Comparison of ENCODE assay signal across 1 mouse cellular context in the genomic region with DNA sequence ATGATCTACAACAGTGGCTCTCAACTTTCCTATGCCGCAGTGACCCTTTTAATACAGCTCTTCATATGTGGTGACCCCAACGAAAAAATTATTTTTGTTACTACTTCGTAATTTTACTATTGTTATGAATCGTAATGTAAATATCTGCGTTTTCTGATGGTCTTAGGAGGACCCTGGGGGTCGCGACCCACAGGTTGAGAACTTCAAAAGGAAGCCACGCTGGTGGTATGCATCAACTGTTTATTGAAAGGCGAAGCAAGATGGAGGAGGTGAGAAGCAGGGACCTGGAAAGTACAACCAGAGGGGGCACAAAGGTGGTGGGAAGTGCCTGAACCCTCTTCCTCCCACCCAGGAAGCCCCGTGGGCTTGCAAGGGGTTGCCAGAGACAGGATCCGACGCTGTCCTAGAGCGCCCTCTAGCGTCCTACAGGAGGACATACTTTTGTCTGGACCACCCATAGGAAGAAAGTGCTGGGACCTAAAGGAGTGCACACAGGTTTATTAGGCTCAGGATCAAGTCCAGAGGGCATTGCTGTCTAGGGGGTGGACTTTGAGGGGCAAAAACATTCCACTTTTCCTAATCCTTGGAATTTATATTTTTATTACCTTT.
TF ChIP-seq lines count a peak whose summit lies in the region.

No protein-coding gene starts in this region.

TF ChIP-seq in CH12.LX, 34 proteins besides CTCF, POLR2A, EP300 and RAD21:
- TF ChIP-seq CHD2 (IDR thresholded peaks at IDR 0.05; ENCODE audit: low read length): 0 out of 2 replicates have a peak, but pooled peaks have one; percentile 11
- TF ChIP-seq ELF1 (IDR thresholded peaks at IDR 0.05; ENCODE audit: low read depth, low read length): peak; percentile 43; the same call in 1 of the 2 replicates
- TF ChIP-seq SMC3 (IDR thresholded peaks at IDR 0.05; ENCODE audit: low read depth, low read length): peak; percentile 37
- 0 out of 2 replicates have a peak, but pooled peaks have one; percentile 14 for TF ChIP-seq BHLHE40 (IDR thresholded peaks at IDR 0.05; ENCODE audit: low read depth, low read length)
- 0 out of 2 replicates have a peak, but pooled peaks have one; percentile 16 for TF ChIP-seq HCFC1 (IDR thresholded peaks at IDR 0.05; ENCODE audit: low read depth, low read length)
- TF ChIP-seq MXI1 (IDR thresholded peaks at IDR 0.05; ENCODE audit: low read depth, low read length): no peak
- no peak for TF ChIP-seq NELFE (IDR thresholded peaks at IDR 0.05; ENCODE audit: low read depth, low read length)
